Mouse (Mus musculus) adrenal gland, adult 18-20 months (tissue): ENCODE data around the gene Cux2. TPM values are rescaled to one million over a fixed set of nuclear protein-coding genes. Genes with fewer than 3 reads are reported as not detected.

Experiments used
- DNase-seq, 2 experiments: peaks; one replicate each; pipeline ENCODE4 v3.0.0; 2021 to 2022; ENCODE audit warnings: low spot score in 2 of 2
- total RNA-seq, 2 experiments: library from RNA; stranded (reverse); gene quantifications; 1 replicate in 1 of 2; 2 replicates in 1 of 2; pipeline ENCODE4 v1.2.3; 2021

The Cux2 gene
- total RNA-seq, 2 experiments from 2014 or later, result 11.4 to 15.0 TPM

- no peak for DNase-seq
Observed at GRCm38 (mm10) chr5:121925751-121926542, 124.0 kb downstream of the Cux2 start.

DNA sequence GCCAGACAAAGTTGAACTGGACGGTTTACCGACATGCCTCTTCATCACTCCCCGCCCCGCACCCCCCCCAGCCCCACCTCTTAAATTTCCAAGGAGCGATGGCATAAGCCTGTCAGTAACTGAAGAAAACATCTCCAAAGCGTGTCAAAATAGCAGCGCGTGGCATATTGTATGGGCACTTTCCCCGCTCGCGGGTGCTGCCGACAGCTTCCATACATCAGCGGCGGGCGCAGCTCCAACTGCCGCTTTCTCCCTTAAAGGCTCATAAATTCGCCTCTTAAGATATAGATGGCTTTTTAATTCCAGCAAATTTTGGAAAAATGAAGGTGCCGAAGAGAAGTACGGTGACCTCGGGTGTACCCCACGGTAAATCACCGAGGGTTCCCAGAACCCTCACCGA, 124.6 kb downstream of the Cux2 start:
- DNase-seq, result no peak

DNA sequence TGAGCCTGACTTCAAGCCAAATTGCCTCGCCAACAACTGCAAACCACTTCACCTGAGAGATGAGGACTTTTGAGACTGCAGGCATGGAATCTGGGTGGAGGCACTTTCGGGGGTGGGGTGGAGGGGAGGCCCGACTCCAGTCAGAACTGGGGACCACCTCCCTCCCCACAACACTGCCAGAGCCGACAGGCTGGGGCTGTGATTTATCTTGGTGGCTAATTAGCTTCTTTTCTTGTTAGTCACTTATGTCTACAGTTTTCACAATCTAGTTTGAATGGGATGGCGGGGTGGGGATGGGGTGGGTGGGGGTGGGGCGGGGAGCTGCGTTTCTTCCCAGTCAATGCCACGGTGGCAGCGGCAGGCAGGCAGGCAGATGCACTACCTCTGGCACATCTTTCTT, 125.5 kb downstream of the Cux2 start:
- DNase-seq, result no peak

DNA sequence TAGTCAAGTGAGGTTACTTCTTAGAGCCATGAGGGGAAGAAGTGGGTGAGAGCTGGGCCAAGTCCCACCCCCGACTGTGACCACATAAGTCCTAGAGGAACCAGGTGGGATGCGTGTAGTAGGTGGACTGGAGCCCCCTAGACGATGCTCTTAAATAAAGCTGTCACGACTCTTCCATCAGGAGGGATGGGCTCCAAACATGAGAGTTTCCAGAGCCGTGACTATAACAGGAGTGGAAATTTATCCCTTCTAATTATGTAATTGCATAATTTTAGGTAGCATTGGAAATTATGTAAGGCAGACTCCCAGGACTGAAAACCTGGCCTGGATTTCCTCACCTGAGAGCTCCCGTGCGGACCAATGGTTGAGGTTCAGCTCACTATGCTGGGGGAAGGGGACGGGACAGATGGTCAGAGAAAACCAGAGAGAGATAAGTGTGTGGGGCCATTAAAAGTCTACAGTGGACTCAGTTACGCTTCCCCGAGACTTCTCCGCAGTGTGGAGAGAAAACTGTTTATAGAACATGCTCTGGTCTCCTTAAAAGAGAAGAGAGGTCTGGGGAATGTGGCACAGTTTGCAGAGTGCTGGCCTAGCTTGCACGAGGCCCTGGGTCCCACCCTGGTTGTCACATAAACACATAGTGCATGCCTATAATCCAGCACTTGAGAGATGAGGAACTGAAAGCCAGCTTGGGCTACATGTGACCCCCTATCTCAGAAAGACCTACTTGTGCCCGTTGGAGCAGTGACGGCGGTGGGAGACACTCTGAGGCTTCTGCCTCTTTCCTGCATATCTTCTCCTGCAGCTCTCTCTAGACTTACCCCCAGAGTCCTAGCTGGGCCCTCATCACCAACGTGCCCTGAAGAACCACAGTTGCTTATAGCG, 126.7 kb downstream of the Cux2 start:
- no peak for DNase-seq

GRCm38 (mm10) chr5:121919216-121919615, 130.7 kb downstream of the Cux2 start:
- no peak for DNase-seq

DNA sequence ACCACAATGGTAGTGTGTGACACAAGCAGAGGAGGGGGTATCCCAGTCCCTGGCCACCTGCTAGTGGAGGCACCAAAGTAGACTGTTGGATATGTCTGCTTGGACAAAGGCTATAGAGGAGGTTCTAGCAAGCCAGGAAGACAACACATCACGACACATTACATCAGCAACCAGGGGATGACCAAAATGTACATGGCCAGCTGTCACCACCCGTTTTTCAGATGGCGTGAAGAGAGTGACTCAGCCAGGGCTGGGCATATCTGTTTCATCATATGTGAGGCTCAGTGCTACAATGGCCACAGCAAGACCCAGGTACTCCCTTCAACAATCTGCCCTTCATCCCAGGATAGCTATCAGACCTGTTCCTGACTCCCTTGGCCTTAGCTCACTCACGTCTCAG, 133.1 kb downstream of the Cux2 start:
- no peak for DNase-seq

DNA sequence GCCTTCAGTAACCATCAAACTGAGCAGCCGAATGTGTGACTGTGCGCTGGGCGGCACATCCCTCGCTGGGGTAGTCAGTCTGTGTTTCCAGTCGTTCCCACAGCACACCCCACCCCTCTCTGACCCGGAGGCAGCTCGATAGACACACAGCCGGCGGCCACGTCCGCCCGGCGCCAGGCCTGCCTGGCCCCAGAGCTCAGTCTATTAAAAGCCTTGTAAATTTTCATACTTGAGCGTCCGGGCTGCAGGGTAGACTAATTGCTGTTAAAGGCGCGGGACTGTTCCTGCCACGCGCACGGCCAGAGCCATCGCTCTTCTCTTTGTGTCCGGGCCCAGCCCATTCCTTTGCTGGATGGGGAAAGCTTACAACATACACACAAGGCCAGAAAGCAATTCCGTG, 135.9 kb downstream of the Cux2 start:
- no peak for DNase-seq

GRCm38 (mm10) chr5:121909226-121909985, 140.5 kb downstream of the Cux2 start:
- no peak for DNase-seq

- no peak for DNase-seq
Observed at GRCm38 (mm10) chr5:121905671-121906070, 144.2 kb downstream of the Cux2 start.

- DNase-seq, result no peak
Observed at GRCm38 (mm10) chr5:121904799-121905198, 145.1 kb downstream of the Cux2 start.

DNA sequence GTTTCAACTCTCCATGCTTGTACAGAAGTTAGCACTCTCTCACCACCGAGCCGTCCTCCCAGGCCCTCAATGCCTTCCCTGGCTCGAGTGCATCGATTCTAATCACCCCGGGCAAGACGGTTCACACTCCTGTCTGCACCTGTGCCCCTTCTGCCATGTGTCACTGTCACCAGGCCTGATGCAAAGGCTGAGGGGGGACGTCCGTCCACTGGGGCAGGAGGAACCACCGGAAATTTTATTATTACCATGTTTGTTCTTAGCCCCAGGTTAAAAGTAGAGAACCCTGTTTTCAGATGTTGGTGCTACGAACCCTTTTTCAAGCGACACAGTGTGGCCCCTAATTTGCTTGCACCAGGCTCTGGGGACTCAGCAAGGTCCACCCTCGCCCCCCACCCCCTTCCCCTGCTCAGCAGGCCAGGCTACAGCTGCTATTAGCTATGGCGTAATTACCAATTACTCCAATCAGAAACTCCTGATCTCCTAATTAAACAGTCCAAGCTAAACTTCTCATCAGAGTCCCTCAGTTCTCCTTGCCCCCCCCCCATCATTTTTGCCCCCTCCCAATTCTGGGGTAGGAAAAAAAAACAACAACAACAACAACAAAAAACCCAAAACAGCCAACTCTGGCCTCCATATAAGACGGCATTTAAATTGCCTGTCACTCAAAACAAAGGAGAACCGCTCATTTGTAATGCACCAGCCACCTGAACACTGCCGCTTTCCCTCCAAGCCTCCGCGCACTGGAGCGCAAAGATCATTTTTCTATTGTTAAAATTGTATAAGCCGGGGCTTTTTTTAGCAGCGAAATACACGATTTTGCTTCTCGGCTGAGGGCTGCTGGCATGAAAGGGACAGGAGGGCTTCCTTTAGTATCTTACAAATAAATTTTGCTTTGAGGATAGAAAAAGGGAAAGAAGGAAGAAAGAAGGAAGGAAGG, 146.8 kb downstream of the Cux2 start:
- no peak for DNase-seq

- no peak for DNase-seq
Observed at GRCm38 (mm10) chr5:121895117-121895756, 154.7 kb downstream of the Cux2 start.

DNA sequence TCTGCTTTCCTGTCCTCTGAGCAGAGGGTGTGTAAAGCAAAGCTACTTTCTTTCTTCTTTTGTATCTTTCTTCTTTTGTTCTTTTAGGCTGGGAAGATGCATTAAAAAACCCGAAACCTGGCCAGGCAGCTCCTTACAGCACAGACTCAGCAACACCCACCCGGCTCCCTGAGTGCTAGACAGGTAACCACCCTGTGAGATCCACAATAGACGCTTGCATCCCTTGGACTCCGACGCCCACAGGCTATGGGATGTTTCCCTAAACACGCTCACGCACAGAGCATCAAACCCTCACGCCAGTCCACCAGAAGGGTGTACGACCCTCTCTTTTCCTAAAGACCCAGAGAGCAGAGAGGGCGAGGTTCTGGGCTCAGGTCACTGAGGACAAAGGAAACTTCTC, 155.3 kb downstream of the Cux2 start:
- DNase-seq, result no peak

DNA sequence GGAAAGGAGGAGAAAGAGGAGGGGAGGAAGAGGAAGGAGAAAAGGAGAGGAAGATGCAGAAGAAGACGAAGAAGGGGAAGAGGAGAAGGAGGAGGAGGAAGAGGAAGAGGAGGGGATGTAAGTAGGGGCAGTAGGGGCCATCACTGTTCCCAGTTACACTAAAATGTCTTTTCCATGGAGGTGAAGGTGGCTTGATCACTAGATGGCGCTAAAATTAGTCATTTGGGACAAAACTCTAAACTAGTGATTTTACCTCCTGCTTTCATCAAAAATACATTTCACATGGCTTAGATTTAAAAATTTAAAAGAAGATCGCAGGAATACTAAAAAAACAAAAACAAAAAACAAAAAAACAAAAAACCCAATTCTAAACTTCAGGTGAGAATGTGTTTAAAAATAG, 156.3 kb downstream of the Cux2 start:
- DNase-seq, result no peak

GRCm38 (mm10) chr5:121892281-121892680, 157.6 kb downstream of the Cux2 start:
- DNase-seq, result no peak

GRCm38 (mm10) chr5:121890925-121891324, 159.0 kb downstream of the Cux2 start:
- no peak for DNase-seq

- no peak for DNase-seq
Observed at GRCm38 (mm10) chr5:121889819-121890362, 160.0 kb downstream of the Cux2 start.

- no peak for DNase-seq
Observed at GRCm38 (mm10) chr5:121889375-121889774, 160.5 kb downstream of the Cux2 start.

DNA sequence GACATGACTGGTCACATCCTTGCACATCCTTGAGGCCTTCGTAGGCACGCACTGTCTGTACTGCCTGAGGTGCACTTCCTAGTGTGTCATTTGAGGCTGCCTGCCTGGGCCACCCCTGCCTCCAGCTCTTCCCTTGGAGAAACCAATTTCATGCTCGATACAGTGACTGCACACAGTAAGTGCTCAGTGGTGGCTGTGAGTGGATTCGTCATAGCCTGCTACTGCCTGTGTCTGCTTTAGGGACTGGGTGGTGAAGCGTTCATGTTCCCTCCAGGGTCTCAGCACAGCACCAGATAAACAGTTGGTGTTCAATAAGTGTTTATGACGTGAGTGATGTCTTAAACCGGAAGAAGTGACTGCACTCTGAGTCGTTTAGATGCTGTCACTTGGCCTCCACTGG, 166.5 kb downstream of the Cux2 start:
- DNase-seq, result no peak

GRCm38 (mm10) chr5:121879211-121879610, 170.7 kb downstream of the Cux2 start:
- DNase-seq, result peak; percentile 36 to 52
